Mouse (Mus musculus) cerebellum, adult 18-20 months (tissue): ENCODE data around the gene Slc7a10.

Source experiments
- DNase-seq, 2 experiments: peaks; one replicate each; pipeline ENCODE4 v3.0.0; 2021

The Slc7a10 gene

DNA sequence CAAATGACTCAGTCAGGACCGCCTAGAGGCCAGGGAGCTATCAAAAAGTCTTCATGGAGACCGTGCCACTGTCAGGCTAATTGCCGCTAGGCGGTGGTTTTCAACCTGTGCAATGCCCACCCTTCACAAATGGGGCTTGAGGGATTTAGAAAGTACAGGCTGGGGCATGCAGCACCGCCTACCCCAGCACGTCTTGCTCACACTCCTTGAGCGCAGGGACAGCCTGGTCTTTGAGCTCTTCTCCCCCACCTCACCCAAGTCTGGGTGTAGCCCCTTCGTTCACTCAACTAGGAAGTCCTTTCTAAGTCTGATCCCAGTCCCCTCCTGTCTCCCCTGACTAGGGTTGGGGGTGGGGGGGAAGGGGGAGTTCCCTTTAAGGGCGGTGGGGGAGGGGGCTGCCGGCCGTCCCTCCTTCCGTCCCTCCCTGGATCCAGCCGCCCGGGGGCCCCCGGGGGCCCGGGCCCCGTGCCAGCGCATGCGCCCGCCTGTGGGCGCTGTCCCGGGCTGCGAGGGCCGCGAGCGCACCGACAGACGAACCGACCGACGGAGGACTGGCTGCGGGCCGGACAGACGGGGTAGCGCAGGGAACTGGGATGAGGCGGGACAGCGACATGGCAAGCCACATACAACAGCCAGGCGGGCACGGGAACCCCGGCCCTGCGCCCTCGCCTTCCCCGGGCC is at the start of gene Slc7a10:
Gene Slc7a10 (plus strand): TSS at position 497 of the 681 bp plus-strand sequence.
- DNase-seq = no peak

DNA sequence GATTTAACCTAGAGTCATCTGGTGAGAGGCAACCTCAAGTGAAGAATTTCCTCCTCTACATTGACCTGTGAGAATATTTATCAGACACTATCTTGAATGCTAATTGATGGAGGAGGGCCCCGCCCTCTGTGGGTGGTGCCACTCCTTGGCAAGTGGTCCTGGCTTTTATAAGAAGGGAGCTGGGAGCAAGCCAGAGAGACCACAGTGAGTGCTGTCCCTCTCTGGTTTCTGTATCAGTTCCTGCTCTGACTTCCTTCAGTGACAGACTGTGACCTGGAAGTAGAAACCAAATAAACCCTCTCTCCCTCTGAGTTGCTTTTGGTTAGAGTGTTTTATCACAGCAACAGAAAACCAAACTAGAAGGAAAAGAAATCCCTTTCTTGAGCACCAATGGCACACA is 48.7 kb upstream of the Slc7a10 start:
- DNase-seq = no peak

DNA sequence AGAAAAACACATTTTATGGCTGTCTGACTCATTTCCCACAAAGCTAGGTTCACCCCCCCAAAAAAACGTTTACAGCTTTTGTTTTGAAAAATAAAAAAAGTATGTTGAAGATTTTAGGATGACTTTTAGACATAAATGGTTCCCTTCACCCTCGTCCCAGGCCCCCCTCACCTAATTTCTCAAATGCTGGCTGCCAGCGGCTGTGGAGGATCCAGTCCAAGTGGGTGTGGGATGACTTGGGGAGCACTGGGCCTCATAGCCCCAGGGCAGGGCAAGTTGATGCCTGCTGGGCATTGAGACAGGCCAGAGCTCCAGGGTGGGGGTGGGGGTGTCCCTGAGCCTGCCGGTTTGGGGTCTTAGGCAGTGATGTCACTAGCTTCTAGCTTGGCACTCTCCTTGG is 47.7 kb upstream of the Slc7a10 start:
- DNase-seq = no peak

DNA sequence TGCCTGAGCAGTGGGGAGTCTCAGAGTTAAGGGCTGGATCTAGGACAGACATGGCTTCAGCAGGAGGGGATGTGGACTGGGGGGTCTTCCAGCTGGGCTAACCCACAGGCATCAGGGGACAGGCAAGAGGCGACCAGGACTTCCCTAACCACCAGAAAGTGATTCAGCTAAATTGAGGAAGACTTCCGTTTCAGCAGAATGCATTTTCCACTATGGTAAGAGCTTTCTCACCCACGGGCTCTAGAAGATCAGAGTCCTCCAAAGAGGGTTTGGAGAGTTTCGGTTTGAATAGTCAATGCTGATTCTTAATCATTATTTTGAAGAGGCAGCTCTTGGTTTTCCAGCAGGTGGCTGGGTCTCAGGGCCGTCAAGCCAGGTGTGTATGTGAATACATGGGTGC is 46.3 kb upstream of the Slc7a10 start:
- DNase-seq = no peak

DNA sequence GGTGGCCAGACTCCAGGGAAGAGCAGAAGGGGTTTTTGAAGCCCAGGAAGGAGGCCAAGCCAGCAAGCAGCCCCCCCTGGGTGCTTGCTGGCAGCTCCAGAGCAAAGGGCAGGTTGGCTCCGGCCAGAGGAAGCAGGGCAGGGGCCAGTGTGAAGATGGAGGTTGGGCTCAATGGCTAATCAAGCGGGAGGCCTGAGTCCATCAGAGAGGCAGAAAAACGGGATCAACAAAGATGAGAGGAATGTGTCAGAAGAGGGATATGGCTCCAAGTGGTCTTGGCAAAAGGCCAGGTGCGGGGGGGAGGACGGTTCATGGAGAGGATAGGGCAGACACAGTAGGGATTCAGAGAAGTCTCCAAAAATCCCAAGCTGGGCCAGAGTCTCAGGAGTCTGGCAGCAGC is 44.7 kb upstream of the Slc7a10 start:
- DNase-seq = no peak

DNA sequence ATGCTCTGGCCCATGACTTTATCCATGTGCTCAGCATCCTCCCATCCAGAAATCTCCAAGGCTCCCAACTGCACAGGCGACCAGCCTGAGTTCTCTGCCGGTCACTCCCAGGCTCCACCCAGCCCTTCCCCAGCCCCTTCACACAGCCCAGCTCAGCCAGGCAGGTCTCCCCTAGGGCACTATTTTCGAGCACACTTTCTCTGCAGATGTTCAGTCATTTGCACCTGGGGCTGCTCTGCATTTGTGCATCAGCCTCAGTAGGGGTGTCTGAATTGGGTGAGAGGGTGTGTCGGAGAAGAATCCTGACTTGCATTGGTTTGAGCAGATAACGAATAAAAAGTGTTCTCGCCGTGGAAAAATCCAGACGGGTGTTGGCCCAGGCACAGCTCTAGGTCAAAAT is 43.7 kb upstream of the Slc7a10 start:
- no peak for DNase-seq

DNA sequence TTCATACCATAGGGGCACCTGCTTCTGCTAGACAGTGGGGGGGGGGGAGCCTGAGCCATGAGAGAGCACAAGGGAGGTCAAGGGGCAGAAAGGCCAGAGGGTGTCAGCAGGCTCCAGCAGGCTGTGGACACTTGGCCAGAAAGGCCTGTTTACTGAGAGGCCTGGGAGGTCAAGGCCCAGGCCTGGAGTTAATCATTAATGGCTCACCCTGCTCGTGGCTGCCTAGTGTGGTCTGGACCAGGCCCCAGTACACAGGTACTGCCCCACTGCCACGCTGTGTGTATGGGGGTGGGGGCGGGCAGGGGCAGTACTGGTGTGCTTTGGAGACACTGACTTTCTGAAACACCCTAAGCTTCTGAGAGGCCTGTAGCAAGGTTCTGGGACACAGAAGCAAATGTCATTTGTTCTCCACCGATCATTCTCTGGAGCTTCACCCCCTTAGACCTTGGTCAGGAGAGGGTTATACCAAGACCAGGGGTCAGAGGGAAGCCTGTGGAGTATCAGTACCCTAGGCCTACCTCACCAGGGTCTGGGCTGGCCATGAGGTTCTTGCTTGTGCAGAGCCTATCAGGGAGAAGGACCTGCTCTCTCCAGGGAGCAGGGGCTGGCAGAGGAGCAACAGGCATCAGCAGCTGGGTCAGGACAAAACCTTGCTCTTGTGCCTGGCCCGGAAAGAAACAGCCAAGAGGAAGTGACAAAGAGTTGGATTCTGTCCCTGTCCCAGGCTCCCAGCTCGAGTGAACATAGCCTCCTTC is 42.1 kb upstream of the Slc7a10 start:
- no peak for DNase-seq

DNA sequence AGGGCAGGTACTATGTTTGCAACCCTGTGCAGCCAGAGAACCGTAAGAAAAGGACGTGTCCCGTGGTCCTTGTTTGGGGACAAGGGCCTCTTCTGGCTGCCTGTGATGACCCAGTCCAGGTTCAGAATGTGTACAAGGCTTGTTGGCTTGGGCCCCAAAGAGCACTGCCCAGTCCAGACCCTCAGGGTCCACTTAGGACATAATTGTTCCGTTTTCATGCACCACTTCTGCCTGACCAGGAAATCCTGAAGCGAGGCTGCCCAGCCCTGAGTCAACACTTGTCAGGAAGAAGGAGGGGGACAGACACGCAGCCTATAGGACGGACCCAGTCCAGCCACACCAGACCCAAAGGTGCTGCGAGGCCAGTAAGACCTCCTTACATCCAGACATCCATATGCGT is 41.1 kb upstream of the Slc7a10 start:
- no peak for DNase-seq

DNA sequence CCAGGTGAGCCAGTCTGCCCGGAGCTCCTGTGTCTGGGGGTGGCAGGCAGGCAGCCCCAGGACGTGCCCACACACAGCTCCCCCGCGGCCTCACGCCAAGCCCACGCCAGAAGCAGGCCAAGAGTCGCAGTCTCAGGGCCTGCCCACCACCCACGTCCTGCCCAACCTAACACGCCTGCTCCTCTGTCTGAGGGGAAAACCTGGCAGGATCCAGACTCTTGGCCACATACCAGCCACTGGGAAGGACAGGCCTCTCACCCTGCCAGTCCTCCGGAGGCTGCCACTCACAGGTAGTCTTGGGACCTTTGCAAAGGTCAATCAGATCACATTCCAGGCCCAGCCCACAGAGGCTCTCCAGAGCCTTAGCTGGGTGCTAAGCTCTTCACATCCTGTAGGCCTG is 39.9 kb upstream of the Slc7a10 start:
- DNase-seq = no peak

DNA sequence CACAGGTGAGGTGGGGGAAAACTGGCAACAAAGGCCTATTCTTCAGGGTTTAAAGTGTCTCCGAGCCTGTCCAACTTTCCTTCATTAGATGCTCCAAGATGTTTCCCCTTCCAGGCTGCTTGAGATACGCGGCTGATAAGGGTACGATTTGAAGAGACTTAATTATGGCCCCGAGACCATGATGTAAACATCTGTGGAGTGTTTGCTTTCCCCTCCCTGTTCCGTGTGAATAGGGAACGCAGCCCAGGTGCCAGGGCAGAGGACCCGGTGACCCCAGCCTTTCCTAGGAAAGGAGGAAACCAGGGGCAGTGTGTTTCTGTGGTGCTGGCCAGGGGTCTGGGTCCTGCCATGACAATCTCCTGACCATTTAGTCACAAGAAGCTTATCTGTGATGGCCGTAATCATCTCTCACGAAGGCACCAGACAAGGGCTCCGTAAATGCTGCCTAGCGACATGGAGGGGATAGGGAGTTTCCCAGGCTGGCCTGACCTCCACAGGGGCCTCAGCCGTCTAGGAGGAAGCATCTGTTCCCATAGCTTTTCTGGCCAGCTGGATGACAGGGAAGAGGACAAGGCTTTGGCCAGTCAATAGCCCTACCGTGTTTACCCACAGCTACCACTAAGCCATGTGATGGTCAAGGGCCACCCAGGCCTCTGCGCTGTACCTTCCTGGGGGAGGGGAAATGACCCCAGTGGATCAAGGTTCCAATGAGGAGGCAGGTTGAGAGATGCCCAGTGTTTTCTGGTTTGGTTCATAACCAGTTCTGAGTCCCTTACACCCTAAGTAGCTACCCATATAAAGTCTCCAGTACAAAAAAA is 36.4 kb upstream of the Slc7a10 start:
- no peak for DNase-seq

DNA sequence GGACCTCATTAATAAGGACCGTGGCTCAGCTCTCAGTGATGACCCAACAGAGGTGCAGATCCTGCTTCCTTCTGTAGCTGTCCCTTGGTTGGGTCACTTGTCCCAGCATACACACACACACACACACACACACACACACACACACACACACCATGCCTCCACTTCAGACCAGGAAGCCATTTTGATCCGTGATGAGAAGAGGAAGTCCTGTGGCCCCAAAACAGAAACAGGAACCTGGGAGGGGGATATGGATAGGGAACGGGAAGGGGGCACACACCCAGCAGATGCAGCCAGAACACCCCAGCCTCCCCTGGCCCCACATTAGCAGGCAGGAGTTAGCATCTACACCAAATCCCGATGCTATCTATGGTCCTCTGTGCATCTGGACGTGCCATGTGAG is 35.3 kb upstream of the Slc7a10 start:
- DNase-seq = no peak

DNA sequence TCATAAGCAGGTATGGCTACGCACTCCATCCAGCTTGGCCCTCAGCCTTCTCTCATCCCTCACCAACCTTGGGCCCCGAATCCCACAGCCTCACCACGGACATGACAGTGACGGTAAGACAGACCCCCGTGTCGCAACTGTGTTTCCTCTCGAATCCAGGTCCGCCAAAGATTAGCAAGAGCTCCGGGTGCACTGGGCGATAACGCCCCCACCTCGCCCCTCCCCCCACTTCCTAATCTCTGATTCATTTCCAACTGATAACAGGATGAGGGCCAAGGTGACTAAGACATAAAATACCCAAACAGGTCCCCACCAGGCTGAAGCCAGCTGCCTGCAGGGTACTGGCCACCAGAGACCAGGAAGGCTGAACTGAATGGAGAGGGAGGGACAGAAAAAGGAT is 31.7 kb upstream of the Slc7a10 start:
- no peak for DNase-seq

DNA sequence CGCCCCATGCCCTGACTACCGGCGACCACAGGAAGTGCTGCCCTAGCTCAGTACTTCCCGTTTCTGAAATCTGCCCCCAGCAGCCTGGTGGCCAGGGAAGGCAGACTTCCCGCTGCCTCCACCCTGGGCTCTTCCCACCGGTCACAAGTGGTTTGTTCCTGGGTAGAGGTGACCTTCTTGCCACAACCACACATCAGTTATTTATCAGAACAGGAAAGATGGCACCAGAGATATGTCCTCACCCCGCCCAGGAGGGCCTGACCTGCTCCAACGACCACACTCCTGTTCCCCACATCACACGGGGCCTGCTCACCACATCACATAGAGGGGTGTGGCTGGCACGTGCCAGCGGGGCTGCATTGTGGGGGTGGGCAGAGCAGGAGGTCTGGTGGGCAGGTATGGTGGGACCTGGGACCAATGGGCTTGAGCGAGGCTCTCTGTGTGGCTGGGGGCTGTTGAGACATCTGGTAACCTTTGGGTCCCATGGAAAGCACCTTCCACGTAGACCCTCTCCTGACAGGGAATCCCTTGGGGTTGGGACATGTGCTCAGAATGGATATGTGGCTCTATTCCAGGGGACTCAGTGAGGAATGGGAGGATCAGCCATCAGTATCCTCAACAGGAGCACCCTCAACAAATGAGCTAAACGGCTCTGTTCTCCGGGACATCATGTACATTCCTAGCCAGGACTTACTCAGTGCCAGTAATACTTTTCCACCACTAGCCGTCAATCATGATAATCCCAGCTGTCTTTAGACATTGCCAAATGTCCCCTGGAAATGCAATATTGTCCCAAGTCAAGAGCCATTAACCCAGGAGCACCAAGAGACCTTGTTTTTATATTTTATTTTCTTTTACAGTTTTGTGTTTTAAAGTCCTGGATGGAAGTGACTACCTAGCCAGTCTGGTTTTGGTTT is 29.4 kb upstream of the Slc7a10 start:
- no peak for DNase-seq

DNA sequence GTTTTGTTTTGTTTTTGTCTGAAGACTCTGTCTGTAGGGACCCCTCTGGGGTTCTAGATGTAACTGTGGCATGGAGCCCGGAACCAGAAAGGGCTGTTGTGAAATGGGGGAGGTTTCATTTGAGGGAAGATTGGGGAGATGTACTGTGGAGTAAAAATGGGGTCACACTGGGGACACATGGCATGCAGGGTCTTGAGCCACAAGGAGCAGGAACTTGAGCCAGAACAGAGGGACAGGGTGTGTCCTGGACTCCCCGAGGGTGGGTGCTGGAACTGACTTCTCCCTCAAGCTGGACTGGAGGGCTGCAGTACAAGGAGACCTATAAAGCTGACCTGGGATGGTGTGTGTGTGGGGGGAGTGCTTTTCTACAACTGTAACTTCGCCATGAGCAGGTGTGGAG is 28.7 kb upstream of the Slc7a10 start:
- DNase-seq = no peak

DNA sequence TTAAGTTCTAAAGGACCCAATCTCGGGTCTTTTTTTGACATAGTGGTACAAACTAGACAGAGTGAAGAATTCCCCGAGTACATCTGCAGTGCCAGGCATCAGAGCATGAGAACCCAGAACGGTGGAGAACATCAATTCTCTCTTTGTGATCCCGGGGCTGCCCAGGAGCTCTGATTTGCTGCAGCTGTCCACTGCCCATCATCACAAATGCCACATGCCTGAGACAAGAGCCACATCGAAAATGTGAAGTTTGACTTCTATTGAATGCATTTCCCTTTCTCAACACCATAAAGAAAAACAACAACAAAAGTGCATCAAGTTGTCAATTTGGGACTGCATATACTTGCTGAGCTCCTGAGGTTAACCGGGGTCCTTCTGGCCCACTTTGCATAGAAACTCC is 23.7 kb upstream of the Slc7a10 start:
- DNase-seq = no peak

DNA sequence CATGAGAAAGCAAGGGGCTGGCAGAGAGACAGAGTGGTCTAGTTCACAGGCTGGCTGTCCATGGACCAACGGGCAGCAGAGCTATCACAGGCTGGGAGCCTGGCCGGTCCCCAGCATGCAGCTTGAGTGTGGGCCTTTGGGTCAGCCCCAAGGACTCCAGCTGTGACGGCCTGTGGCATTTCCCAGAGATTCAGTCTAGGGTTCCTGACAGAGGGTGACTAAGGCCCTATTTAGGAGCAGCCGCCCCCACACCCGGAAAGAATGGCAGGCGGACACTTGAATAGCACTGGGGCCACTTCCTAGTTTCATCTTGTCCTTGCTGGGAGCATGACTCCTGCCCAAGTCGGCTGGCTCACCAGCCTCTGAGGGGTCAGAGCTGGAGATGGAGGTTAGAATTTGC is 22.6 kb upstream of the Slc7a10 start:
- no peak for DNase-seq

DNA sequence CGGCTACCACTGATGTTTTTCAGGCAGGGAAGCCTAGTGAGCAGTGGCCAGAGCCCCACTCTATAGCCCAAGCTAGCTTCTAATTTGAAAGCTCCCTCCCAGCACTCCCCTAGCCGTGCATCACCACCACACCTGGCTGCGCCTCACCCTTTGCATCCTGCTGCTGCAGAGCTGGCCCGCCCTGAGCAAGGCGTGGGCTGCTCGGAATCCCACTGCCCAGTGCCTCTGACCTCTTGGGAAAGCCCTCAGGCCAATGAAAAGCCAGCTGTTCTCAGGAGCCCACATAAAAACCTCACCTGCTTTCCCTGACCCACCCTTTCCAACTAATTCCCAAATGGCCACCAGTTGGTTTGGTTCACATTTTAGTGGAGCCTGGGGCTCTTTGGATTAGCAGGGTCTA is 22.1 kb upstream of the Slc7a10 start:
- DNase-seq = no peak

DNA sequence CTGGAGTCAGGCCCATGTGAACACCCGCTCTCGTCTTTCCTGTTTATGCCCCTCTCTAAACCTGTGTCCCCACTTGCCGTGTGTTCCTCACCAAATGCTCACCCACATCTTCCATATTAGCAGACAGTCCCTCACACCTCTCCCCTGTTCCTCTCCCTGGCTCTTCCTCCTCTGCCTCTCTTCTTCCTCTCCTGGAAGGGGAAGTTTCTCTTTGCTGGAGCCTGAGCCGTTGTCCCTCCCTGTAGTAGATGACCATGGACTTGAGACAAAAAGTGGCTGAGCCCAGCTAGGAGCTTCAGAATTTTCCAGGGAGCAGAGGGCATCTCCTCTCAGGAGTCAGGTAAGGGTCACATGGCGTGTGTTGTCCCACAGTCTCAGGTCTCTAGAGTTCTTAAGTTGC is 19.2 kb upstream of the Slc7a10 start:
- no peak for DNase-seq

DNA sequence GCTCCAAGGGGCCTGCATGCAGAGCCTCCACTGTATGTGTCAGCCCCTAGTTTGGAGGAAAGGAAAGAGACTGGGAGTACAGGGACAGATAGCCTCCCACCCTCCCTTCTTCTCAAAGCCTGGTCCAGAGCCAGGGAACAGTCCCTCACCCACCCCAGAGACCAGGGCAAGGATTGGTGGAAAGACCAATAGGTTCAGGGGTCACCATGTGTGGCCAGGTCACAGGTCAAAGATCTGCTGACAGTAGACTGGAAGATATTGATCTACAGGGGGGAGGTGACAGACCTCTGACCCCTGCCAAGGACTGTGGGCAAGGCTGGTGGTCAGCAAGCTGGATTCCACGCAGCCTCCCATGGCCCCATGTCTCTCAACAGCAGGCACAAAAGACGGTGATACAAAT is 18.3 kb upstream of the Slc7a10 start:
- DNase-seq = no peak

DNA sequence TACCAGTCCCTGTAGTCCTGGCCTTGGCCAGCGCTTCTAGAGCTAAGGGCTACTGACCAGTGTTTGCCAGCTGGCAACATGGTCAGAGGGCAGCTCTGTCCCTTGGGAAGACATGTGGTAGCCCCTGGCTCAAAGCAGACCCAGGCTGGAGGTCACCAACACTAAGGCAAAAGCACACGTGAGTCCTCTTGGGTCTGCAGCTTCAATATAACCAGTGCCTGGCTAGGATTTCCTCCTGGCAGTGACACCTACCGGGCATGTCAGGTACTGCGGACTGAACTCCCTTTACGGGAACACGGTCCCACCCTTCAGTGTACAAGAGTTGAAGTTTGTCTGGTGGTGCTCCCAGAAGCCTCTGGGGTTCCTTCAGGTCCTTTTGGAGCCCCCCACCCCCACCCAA is 16.8 kb upstream of the Slc7a10 start:
- peak; percentile 84 to 86 for DNase-seq

DNA sequence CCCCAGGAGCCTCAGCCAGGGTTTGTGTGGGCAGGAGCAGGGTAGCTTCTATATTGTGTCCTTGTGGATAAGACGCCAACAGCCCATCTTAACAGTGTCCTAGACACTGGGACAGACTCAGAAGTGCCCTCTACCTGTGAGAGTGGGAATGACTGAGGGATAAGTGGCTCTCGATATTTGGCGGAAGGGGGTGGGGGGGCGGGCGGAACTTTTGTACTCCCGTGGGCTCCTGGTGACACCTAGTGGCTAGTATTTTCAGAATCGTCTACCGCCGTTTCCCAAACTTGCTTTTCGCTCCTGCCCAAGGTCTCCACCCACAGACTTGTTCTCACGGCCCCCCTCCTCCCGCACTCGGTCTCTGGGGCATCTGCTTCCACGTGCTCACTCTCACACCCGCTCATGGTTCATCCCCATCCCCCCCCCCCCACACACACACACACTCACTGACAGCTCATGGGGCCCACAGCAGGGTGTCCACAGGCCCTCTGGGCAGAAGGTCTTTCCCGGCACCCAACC is 14.3 kb upstream of the Slc7a10 start:
- DNase-seq = peak; percentile 79 to 81

DNA sequence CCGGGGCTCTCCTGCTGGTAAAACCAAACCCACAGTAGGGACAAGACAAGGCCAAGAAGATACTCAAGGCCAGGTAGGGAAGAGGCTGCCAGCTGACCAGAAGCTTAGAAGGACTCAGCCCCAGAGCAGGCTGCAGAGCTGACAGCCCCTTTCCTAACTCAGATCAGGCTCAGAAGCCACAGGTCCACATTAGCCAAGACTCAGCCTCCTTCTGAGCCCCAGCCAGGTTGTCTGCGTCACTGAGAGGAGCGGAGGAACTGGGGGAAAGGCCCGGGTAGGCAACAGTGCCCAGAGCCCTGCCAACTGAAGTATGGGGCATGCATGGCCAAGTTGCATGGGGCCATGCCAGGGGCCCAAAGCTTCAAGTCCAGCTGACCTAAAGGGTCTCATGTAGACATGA is 13.7 kb upstream of the Slc7a10 start:
- no peak for DNase-seq

DNA sequence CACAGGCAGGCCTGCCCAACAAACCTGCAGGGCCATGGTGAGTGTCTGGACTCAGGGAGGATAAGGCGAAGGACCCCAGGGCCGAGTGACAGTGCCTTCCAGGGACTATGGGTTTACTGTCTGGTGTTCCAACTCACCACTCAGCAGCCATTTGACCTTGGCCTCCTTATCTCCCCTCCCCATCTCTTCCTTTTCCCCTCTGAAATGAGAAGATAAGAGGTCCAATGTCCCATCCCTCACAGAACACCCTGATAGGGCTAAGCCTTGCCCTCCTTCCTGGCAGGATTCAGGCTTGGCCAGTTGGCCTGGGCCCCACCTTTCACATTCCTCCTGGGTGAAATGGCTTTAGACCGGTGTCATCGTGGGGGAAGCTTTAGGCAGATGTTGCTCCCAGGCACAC is 10.7 kb upstream of the Slc7a10 start:
- no peak for DNase-seq
